Mouse (Mus musculus) cortical plate, adult 2 months (tissue): ENCODE measurements around the gene Prkch.

Experiments used
- CTCF ChIP-seq: fragments of 200-500 bp; IDR thresholded peaks from 2 replicates; pipeline ENCODE4 v1.5.1; 2011; ENCODE audit warnings: mild to moderate bottlenecking, control low read depth, low read length; ENCODE audit not compliant: insufficient read depth; ENCODE audit errors: extremely low read depth
- POLR2A ChIP-seq: fragments of 200-500 bp; IDR thresholded peaks from 2 replicates; pipeline ENCODE4 v1.6.1; 2011; ENCODE audit warnings: mild to moderate bottlenecking, low read length, control low read depth; ENCODE audit not compliant: insufficient read depth; ENCODE audit errors: extremely low read depth

- no peak for TF ChIP-seq CTCF
- TF ChIP-seq POLR2A, result no peak
These were observed 26.3 kb downstream of the Prkch start for GRCm38 (mm10) chr12:73610831-73611370.
